Mouse (Mus musculus): ENCODE results near the gene Mapk8.

The Mapk8 gene

GRCm38 (mm10) chr14:33351019-33351418 is 95.9 kb downstream of the Mapk8 start:
- in situ Hi-C loops (cut with MboI, MseI): no loop called here

- in situ Hi-C loops (cut with MboI, MseI): no loop called here
Measured at GRCm38 (mm10) chr14:33348146-33348545, 98.8 kb downstream of the Mapk8 start.

- in situ Hi-C loops (cut with MboI, MseI): no loop called here
Measured at GRCm38 (mm10) chr14:33347738-33348137, 99.2 kb downstream of the Mapk8 start.

- in situ Hi-C loops (cut with MboI, MseI): no loop called here
Measured at GRCm38 (mm10) chr14:33346546-33346945, 100.4 kb downstream of the Mapk8 start.

- in situ Hi-C loops (cut with MboI, MseI): no loop called here
Measured at GRCm38 (mm10) chr14:33343131-33343725, 103.7 kb downstream of the Mapk8 start.

GRCm38 (mm10) chr14:33338684-33339083 is 108.3 kb downstream of the Mapk8 start:
- in situ Hi-C loops (cut with MboI, MseI): loop anchor here (5.0 kb wide), 1 partner anchor 104 kb away; no protein-coding TSS in a partner anchor

- in situ Hi-C loops (cut with MboI, MseI): loop anchor here (5.0 kb wide), 1 partner anchor 107 kb away; no protein-coding TSS in a partner anchor
Measured at GRCm38 (mm10) chr14:33335733-33336132, 111.2 kb downstream of the Mapk8 start.

- in situ Hi-C loops (cut with MboI, MseI): no loop called here
Measured at GRCm38 (mm10) chr14:33334402-33334801, 112.6 kb downstream of the Mapk8 start.

GRCm38 (mm10) chr14:33333833-33334232 is 113.1 kb downstream of the Mapk8 start:
- in situ Hi-C loops (cut with MboI, MseI): no loop called here

- in situ Hi-C loops (cut with MboI, MseI): no loop called here
Measured at GRCm38 (mm10) chr14:33331627-33332026, 115.3 kb downstream of the Mapk8 start.

GRCm38 (mm10) chr14:33330986-33331385 is 116.0 kb downstream of the Mapk8 start:
- in situ Hi-C loops (cut with MboI, MseI): no loop called here

GRCm38 (mm10) chr14:33329297-33329805 is 117.6 kb downstream of the Mapk8 start:
- in situ Hi-C loops (cut with MboI, MseI): no loop called here

GRCm38 (mm10) chr14:33328369-33328768 is 118.6 kb downstream of the Mapk8 start:
- in situ Hi-C loops (cut with MboI, MseI): no loop called here
